Mouse (Mus musculus) lung, postnatal 0 days (tissue): Measurements from ENCODE around the gene Cmtm3.

Source experiments
- CTCF ChIP-seq: IDR thresholded peaks from 2 replicates; pipeline ENCODE4 v1.5.1; 2016; ENCODE audit warnings: antibody characterized with exemption, mild to moderate bottlenecking
- EP300 ChIP-seq: IDR thresholded peaks from 2 replicates; pipeline ENCODE4 v1.6.1; 2016; ENCODE audit warnings: antibody characterized with exemption, mild to moderate bottlenecking, control low read depth

DNA sequence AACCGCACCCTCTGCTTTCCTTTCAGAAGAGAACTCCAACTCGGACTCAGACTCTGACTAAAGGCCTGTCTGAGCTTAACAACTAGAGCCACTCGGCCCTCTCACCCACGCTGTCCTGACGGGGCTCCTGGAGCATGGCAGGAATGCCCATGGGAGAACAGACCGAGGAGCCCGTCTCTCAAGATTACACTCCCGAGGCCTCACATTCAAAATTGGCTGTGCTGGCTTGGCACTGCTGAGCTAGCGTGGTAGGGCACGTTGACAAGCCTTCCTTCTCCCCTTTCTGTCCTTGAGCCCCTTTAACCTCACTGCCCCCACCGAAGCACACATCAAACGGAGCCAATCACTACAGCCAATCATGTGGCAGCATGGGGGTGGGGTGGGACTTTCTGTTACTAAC lies 7.5 kb downstream of the Cmtm3 start:
- TF ChIP-seq CTCF (no peak), EP300 (no peak)
